Mouse (Mus musculus): Measurements from ENCODE around the gene Mettl3.
"Not testable (repeated sequence)": the region's sequence is repeated elsewhere in the genome, so short reads cannot be mapped to it uniquely, and the experiment has no call there.

Gene Mettl3

DNA sequence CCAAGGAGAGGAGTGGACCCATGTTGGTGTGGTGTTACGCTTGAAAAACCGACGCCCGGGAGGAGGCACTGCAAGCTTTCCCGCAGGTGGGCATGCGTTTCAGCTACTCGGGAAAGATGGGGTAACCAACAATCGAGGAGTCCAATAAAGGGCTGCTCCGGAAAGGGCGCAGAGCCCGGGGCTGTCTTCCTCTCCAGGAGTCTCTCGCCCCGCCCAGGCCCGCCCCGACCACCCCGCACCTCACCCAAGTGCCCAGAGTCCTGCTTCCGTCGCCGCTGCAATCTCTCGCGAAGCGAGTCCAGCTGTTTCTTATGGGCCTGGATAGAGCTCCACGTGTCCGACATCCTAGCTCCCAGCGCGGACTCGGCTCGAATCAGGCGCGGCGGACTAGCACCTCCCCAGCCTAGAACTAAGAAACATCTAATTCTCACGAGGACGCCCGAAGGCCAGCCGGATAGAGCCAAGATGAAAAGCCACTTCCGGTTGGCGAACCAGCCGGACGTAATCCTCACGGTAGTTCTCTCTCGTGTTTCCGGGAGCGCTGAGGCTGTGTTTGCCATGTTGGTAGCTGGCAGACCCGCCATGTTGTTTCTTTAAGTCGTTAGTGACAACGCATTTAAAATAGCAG is at the start of gene Mettl3:
Mettl3 (minus strand) TSS at position 485 of the 628 bp plus-strand sequence.
- DNase-seq (ENCODE audit: low spot score) = peak; percentile 85

DNA sequence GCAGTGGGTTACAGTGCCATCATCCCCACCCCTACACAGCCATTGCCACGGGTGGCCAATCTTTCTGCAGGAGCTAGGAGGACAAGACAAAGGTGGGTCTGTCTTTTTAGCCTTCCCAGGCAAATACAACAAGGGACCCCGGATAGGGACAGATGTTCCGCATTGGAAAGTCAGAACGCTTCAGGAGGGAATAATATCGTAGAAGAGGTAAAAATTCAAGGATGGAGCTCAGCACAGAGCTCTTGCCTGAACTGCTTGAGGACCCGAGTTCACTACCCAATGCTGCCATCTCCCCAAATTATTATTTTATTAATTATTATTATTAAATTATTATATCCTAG is 34.6 kb upstream of the Mettl3 start:
- no peak for DNase-seq (ENCODE audit: low spot score)

DNA sequence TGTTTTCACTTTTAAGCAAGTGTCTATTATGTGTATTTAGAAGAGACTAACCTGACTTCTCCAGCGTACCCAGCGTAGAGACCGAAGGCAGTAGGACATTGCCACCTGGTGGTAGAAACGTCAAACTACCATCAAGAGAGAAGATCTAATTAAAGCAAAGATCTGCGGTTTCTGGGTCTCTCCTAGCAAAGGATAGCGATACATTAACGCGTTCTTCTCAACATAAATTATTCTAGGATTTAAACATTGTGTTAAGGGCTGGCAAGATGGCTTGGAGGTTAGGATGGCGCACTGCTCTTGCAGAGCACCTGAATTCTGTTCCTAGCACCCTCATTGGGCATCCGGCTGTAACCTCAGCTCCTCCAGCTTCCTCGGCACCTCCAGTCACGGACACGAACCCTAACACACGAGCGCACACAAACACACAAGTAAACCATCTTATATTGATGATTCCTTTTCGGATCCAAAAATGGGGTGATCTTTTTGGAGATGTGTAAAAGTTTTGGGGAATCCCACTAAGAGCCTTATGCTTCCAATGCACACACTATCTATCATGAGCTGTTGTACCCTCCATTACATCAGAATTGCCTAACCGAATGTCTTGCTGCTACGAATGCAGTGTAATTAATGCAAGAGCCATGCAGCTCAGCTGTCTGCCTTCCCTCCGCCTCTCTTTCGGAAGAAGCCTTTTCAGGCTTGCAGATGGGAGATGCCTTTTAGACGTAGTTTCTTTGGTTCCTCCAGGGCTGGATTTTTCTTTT is 34.0 kb upstream of the Mettl3 start:
- DNase-seq (ENCODE audit: low spot score) = peak; percentile 42

DNA sequence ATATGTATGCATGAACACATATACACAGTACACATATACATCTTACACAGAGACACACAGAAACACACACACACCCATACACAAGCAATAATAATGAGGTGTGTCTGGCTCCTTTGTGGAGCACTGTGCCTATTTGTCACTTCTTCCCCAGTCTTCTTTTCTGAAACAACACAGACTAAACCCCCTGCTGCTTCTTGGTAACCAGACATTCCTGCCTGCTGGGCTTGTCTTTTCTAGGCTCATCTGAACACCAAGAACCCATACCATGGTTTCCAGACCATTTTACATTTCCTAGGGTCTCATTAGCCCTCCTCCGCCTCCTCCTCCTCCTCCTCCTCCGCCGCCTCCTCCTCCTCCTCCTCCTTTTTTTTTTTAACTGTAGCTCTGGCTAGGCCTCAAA is 27.2 kb upstream of the Mettl3 start:
- no peak for DNase-seq (ENCODE audit: low spot score)

DNA sequence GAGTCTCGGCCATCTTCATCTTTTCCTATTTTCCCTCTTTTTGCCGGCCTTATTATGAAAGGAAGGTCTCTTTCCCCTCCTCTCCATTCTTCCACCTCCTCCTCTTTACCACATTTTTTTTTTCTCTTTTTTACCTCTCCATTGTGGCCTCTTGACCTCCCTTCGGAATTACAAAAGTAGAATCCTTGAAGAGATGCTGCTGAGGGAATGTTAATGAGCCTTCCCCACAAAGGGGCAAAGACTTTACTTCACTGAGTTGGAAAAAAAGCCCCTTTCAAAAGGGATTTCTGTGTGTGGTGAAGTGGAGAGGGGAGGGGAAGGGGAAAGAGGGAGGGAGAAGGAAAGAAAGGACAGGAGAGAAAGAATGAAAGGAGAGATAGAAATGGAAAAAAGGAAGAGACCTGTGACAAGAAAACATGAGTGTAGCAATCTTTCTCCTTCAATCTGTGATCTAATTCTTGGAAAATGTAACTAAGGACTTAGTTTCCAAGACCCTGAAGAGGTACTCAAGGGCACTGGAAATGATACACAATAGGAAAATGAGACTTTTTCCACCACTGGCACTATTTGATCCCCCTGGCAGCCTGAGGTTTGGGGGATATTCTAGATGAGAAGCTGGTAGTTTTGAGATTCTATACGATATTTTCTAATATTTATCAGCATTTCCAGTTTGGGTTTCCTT is 26.3 kb upstream of the Mettl3 start:
- no peak for DNase-seq (ENCODE audit: low spot score)

DNA sequence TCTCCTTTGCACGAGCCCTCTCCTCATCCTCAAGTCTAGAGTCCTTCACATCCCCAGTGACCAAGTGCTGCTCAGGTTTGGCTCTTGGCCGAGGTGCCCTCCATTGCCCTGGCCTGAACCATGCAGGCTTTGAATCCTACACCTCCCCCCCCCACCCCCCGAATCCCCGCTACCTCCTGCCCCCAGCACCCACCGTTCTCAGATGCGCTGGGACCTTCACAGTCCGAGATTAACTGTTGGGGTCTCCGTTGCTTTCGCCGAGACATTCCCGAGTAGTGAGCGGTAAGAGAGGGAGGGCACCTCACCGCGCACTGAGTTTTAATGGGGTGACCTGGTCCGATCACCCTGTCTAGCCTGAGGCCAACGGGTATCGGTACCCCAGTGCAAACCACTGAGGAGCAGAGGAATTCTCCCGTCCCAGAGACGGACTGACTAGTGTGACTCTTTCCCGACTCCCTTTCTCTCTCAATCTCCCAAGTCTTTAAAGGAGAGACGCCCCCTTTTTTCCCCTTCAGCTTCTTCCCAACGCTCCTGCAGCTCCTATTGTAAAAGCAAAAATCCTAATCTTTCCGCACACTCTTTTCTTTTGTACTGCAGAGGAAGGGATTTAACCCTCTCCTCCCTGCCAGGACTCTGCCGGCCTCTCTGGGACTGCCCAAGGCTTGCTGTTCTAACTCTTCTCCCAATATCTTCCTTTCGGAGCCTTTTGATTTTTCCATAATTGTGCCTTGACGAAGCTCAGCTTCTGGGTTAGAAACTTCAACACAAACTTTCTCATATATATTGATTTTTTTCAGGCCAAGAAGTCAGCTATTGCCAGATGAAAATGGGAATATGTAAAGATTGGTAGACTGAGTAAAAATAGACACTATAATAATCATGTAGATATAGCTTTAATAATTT is 23.2 kb upstream of the Mettl3 start, which contains the start of gene Sall2:
Sall2 (minus strand) TSS at position 853 of the 903 bp plus-strand sequence.
- no peak for DNase-seq (ENCODE audit: low spot score)

DNA sequence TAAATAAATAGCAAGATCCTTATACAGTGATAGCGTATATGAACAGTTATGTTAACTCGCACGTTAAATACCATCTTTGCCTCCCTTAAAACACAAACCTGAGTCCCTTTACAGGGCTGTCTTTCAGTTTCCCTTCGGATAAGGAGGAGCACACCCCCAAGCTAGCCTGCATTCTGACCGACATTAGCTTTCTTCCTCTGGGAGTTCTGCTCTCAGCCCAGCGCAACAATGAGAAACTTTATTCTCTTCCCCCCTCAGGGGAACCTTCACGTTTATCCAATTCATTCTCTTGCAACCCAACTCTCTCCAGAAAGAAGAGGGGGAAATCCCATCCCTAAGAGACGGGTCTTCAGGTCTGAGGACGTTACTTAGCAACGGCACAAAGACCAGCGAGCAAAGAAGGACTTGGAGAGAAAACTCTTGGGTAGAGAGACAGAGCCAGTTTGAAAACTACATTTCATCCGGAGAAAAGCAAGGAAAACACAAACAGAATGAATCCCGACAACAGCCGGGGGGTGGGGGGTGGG is 22.5 kb upstream of the Mettl3 start:
- DNase-seq (ENCODE audit: low spot score) = no peak

DNA sequence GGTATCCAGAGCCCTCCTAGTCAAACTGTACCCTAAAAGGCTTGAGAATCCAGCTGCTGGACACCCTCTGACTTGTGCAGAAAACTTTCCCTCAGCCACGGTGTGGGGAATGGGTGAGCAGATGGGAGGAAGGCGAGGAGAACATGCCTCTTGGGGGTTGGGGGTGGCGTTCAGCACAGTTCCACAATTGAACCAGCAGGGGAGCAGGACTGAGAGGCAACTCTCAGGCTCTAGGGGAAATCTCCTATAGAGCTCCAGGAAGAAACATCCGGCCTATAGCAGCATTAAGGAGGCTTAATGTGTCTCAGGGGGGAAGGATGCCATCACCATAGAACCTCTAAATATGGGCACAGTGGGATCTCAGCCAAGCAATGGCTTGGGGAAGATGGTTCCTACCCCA is 21.0 kb upstream of the Mettl3 start:
- no peak for DNase-seq (ENCODE audit: low spot score)

DNA sequence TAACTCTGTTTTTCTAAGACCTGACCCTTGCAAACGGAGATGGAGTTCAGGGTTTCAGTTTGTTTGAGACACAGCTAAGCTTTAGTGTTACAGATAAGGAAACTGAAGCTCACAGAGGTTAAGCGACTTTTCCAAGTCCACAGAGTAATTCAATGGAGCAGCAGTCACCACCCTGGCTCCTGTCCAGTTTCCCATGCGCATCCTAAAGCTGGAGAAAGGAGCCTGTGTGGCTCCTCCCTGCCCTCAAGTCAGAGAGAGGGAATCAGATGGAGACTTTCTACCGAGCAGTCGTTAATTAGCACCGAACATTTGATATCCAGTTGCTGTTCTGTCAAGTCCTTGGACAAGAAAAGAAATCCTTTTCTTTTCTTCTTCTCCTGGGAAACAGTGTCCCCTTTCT is 14.4 kb upstream of the Mettl3 start:
- DNase-seq (ENCODE audit: low spot score) = no peak

DNA sequence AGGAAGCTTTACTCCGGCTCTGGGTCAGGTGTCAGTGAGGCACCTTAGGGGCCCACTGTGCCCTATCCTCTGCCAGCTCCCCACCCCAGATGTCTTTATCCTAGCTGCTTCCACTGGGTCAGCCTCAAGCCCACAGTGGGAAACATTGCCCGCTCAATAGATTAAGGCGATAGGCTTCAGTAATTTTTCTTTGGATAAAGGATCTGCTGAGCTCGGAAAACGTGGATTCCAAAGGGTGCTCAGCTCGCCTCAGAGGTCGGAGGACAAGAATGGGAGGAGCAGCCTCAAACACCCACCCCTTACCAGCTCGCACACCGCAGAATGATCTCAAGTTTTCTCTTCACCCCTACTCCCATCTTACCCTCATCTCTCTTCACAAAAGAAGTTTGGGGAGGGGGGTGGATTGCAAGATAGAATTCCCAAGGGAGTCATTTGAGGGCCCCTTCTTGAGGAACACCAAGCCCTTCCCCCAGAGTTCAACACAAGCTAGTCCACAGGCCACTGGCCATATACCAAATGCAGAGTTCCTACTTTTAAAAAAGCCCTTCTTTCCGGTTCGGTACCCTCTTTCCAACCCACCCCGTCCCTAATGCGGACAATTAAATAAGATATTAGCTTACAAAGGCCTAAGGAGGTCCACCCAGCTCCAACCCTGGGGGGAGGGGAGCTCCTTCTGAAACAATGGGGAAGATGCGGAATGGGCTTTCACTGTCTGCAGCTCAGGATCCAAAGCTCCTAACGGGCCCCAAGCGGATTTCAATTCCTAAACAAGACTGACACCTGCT is 11.7 kb upstream of the Mettl3 start:
- DNase-seq (ENCODE audit: low spot score) = no peak

DNA sequence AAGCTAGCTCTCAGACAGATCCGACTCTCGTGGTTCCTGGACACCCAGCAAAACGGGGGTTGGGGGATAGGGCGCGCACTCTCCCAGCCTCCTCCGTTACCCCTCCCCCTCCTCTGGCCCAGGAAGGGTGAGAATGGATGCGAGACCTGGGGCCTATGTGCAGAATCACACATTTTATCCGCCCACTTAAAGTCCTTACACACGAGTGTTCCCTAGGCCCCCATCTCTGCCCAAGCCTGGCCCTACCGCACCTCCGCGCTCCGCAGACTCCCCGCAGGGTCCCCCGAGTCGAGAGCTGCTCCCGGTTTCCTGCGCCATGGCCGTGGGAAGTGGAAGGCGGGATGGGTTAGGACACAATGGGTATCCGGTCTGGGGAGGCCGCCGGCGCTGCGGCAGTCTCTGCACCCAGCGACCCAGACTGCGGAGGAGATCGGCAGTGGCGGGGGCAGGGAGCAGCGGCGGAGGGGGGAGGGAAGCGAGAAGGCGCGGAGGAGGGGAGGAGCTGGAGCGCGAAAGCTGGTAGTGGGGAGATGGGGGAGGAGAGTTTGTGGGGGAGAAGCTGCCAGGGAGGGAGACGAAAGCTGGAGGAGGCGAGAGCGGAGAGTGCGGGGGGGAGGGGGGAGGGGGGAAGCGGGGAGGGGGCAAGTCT is 11.0 kb upstream of the Mettl3 start:
- peak; percentile 52 for DNase-seq (ENCODE audit: low spot score)

DNA sequence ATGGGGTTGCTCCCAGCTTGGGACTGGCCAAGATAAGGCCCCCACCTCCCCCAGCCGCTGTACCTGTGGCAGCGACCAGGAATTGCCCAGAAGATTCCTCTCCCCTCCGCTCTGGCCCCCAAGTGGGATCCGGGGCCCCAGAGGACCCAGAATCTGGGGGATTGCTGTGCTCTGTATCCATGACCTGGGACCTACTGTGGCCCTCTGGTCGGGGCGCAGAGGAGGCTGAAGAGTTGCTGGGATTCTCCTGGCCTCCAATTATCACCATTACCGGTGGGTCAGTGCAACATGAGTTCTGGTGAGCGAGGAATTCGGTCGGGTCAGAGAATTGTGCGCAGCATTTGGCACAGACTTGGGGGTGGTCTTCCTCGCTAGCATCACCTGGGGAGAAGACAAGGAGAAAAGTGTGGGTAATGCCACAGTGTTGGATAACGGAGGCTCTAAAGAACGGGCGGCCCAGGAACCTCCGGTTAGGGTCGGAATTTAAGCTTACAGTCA is 10.4 kb upstream of the Mettl3 start:
- no peak for DNase-seq (ENCODE audit: low spot score)

DNA sequence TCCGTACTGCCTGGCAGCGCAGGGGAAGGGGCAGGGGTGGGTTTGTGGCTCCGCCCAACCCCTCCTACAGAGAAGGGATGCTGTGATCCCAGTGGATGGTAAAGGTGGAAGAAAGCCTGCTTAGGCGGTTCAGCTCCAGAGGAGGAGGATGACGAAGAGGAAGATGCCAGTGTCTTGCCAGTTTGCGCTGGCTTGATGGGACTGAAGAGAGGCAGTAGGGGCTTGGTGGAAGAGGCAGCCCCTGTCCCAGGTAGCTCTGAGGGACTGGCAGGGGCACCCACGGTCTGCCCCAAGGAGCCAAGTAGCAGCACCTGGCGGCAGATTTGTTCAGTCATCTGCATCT is 9.9 kb upstream of the Mettl3 start:
- DNase-seq (ENCODE audit: low spot score) = no peak

DNA sequence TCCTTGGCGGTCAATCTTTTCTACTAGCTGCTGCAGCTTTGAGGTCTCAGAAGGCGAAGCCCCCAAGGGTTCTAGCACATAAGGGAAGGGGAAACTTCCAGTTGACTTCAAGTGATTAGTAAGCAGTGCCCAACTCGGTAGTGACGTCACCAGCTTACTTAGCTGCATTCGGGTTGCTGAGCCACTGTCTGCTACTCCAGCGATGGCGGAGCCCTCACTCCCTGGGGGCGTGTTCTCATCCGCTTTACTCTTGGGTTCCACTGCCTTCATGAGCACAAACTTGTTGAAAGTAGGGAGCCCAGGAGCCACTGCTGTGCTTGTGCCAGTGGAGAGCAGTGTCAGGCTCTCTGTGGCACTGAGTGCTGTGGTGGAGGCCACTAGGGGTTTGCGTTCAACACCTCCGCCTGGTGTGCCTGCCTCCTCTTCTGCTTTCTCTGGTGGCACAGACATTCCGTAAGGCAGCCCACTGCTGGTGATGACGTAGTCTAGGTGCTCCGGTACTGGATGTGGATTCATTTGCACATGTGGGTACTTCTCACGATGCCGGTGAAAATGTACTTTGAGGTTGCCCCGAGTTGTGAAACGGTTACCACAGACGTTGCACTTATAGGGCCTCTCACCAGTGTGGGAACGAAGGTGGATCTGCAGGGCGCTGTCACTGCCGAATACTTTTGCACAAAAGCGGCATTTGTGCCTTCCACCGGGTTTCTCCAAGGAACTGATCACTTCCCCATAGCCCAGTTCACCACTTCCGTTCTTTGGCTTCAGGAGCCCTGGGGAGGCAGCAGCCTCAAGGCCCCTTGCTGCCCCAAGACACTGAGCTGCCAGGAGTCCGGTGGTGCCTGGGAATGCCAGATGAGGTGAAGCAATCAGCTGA is 9.2 kb upstream of the Mettl3 start:
- DNase-seq (ENCODE audit: low spot score) = no peak

DNA sequence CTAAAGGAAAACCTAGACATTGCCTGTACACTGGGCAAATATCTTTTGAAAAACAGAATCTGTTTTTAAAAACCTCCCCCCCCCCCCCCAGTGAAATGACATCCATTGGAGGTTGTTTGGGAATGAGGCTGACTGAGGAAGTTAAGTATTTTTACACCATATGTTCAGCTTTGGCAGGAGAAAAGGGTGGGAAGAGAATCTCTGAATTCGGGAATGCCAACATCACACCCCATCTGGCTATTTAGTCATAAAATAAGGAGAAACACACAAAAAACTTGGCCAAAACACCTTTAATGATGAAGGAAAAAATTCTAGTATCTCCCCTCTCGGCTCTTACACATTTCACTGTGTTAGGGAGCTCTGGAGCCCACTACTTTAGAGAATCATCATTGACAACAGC is 6.0 kb upstream of the Mettl3 start:
- DNase-seq (ENCODE audit: low spot score) = no peak

DNA sequence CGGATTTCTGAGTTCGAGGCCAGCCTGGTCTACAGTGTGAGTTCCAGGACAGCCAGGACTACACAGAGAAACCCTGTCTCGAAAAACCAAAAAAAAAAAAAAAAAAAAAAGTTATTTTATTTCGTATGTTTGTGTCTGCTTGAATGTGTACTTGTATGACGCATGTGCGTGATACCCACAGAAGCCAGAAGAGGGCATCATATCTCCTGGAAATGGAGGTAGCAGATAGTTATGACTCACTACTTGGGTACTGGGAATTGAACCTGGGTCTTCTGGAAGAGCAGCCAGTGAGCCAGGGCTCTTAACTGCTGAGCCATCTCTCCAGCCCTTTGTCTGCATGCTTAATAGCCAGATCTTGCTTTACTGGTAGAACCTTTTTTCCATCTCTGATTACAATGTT is 5.4 kb upstream of the Mettl3 start:
- not testable (repeated sequence) for DNase-seq (ENCODE audit: low spot score)

DNA sequence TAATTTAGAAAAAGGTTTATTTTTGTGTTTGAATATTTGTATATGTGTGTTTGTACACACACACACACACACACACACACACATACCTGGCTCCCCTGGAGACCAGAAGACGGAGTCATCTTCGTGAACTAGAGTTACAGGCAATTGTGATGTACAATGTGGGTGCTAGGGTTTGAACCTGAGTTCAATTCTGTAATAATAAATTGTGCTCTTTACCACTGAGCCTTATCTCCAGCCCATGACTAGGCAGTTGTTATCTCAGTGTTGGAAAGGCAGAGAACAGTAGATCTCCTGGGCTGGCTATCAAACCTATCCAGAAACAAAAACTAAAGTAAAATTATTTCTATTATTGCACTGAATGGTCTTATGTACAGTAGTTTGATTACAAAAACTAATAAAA is 1.2 kb upstream of the Mettl3 start:
- no peak for DNase-seq (ENCODE audit: low spot score)

DNA sequence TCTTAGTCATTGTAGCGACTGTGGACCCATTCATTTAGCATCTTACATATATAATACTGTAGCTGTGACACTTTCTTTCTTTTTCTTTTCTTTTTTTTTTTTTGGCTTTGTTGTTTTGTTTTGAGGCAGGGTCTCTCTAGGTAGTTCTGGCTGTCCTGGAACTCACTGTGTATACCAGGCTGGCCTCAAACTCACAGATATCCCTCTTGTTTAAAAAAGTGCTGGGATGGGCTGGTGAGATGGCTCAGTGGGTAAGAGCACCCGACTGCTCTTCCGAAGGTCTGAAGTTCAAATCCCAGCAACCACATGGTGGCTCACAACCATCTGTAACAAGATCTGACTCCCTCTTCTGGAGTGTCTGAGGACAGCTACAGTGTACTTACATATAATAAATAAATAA is 1.4 kb downstream of the Mettl3 start:
- DNase-seq (ENCODE audit: low spot score) = not testable (repeated sequence)

DNA sequence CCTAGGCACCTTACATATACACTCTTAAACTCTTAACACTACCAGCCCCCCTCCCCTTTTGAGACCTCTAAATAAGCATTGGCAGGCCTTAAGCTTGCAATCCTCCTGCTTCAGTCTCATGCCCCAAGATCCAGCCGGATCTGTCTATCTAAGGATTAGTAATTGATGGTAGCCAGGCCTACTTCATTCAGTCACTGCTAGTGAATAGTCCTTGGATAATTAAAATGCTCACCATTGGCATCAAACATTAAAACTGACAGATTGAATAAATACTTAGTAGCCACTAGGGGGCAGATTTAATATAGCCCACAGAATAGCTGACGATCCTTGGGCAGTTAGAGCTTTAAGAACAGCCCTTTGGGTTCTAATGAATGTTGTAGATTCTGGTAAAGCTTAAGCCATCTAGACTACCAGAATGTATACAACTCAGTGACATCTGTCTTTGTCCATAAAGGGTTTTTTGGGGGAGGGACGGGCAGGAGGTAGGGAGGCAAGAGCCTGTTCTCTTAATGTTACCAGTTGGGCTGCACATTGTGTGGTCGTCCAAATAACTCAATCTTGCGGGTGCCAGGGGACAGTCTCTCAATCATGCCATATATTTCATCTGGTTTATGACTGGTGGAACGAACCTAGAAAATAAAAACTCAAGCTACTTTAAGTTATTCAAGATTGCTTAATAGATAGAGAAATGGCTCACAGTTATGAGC is 9.2 kb downstream of the Mettl3 start:
- DNase-seq (ENCODE audit: low spot score) = no peak
